Mouse (Mus musculus) megakaryocyte, embryonic 14.5 days (primary cell): ENCODE results near the gene Aamdc.

ENCODE experiments used
- FLI1 ChIP-seq: IDR thresholded peaks from 2 replicates; pipeline ENCODE4 v1.6.1; 2012; ENCODE audit warnings: low read length, inconsistent platforms, mixed read lengths
- GATA1 ChIP-seq: IDR thresholded peaks from 3 replicates; pipeline ENCODE4 v1.6.1; 2012; ENCODE audit warnings: mixed read lengths, low read length, inconsistent platforms, borderline replicate concordance

DNA sequence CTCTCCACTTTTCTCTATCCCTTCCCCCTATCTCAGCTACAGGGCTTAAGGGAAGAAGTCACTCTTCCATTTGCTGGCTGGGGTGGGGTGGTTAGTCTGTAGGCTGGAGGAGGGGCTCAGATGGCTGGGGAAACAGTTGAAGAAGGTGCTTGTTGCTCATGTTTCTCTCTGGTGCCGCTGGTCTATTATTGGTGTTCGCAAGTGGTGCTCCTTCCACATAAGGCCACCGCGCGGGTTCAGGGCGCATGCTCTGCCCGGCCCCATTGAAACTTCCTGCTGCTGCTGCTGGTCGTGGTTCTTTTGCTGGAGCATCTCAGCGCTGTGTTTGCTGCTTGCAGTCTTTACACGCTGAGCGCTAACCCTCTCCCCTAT lies 1.5 kb upstream of the Aamdc start:
- TF ChIP-seq GATA1 (no peak), FLI1 (no peak)
